Mouse (Mus musculus): Measurements from ENCODE around the gene Slc12a8. TPM values are rescaled to one million over a fixed set of nuclear protein-coding genes. Genes with fewer than 3 reads are reported as not detected.

Slc12a8 gene
- polyA plus RNA-seq, 1 experiment from 2014 or later = 0.50 TPM

- Histone ChIP-seq H3K4me3 (replicated peaks) (no peak overlapping the region), H3K4me2 (replicated peaks) (no peak overlapping the region), H3K9me3 (no peaks in the 10 kb centered on the region), H3K4me1 (replicated peaks) (peaks cover 5% of the 10 kb centered on the region; the same call in 1 of the 2 replicates), H3K27me3 (no peaks in the 10 kb centered on the region), H3K9ac (replicated peaks) (no peak overlapping the region), H3K36me3 (no peaks in the 10 kb centered on the region), H3K27ac (no peak overlapping the region)
- no peak for ATAC-seq
- WGBS = 94% methylated on average over 2 of the region's 2 CpGs
Measured at GRCm38 (mm10) chr16:33670933-33671332, 153.8 kb downstream of the Slc12a8 start.

GRCm38 (mm10) chr16:33672188-33672587 lies 155.1 kb downstream of the Slc12a8 start:
- Histone ChIP-seq H3K36me3 (no peaks in the 10 kb centered on the region), H3K27me3 (no peaks in the 10 kb centered on the region), H3K27ac (no peak overlapping the region), H3K4me2 (replicated peaks) (no peak overlapping the region), H3K9ac (replicated peaks) (no peak overlapping the region), H3K4me1 (replicated peaks) (peaks cover 11% of the 10 kb centered on the region), H3K9me3 (no peaks in the 10 kb centered on the region), H3K4me3 (replicated peaks) (no peak overlapping the region)
- ATAC-seq = no peak
- WGBS = 89% methylated on average over 4 of the region's 4 CpGs

GRCm38 (mm10) chr16:33672643-33673042 lies 155.5 kb downstream of the Slc12a8 start:
- H3K27ac ChIP-seq = no peak overlapping the region
- no peak for ATAC-seq
- no peak overlapping the region for H3K4me2 ChIP-seq (replicated peaks)
- H3K9me3 ChIP-seq = no peaks in the 10 kb centered on the region
- H3K36me3 ChIP-seq = no peaks in the 10 kb centered on the region
- no peak overlapping the region for H3K4me3 ChIP-seq (replicated peaks)
- no peaks in the 10 kb centered on the region for H3K27me3 ChIP-seq
- peaks cover 11% of the 10 kb centered on the region for H3K4me1 ChIP-seq (replicated peaks)
- no peak overlapping the region for H3K9ac ChIP-seq (replicated peaks)
- WGBS = 93% methylated on average over 4 of the region's 4 CpGs

- WGBS = 39% methylated on average over 14 of the region's 14 CpGs
Measured at GRCm38 (mm10) chr16:33673530-33674109, 156.5 kb downstream of the Slc12a8 start.

GRCm38 (mm10) chr16:33675151-33675847 lies 158.2 kb downstream of the Slc12a8 start:
- Histone ChIP-seq H3K27me3 (no peaks in the 10 kb centered on the region), H3K4me1 (replicated peaks) (peaks cover 12% of the 10 kb centered on the region), H3K36me3 (no peaks in the 10 kb centered on the region), H3K27ac (no peak overlapping the region), H3K9ac (replicated peaks) (no peak overlapping the region), H3K4me2 (replicated peaks) (no peak overlapping the region), H3K9me3 (no peaks in the 10 kb centered on the region), H3K4me3 (replicated peaks) (no peak overlapping the region)
- ATAC-seq = no peak
- WGBS = 91% methylated on average over 10 of the region's 10 CpGs

More at GRCm38 (mm10) chr16:33673530-33674109, 156.5 kb downstream of the Slc12a8 start:
- Histone ChIP-seq H3K9me3 (no peaks in the 10 kb centered on the region), H3K9ac (replicated peaks) (no peak overlapping the region), H3K4me1 (replicated peaks) (peaks cover 11% of the 10 kb centered on the region), H3K4me2 (replicated peaks) (no peak overlapping the region), H3K27ac (peak overlapping the region; percentile 52), H3K27me3 (no peaks in the 10 kb centered on the region), H3K36me3 (no peaks in the 10 kb centered on the region), H3K4me3 (replicated peaks) (no peak overlapping the region)
- peak; percentile 82 for ATAC-seq

GRCm38 (mm10) chr16:33675848-33676184 lies 158.7 kb downstream of the Slc12a8 start:
- no peaks in the 10 kb centered on the region for H3K27me3 ChIP-seq
- no peaks in the 10 kb centered on the region for H3K36me3 ChIP-seq
- no peak for ATAC-seq
- peaks cover 17% of the 10 kb centered on the region for H3K4me1 ChIP-seq (replicated peaks)
- H3K9me3 ChIP-seq = no peaks in the 10 kb centered on the region
- no peak overlapping the region for H3K4me2 ChIP-seq (replicated peaks)
- 77% methylated on average over 3 of the region's 3 CpGs for WGBS
- no peak overlapping the region for H3K4me3 ChIP-seq (replicated peaks)
- no peak overlapping the region for H3K27ac ChIP-seq
- H3K9ac ChIP-seq (replicated peaks) = no peak overlapping the region

GRCm38 (mm10) chr16:33676347-33677312 lies 159.5 kb downstream of the Slc12a8 start:
- Histone ChIP-seq H3K4me2 (replicated peaks) (no peak overlapping the region), H3K36me3 (no peaks in the 10 kb centered on the region), H3K4me1 (replicated peaks) (peaks cover 21% of the 10 kb centered on the region), H3K4me3 (replicated peaks) (no peak overlapping the region), H3K9me3 (no peaks in the 10 kb centered on the region), H3K9ac (replicated peaks) (no peak overlapping the region), H3K27me3 (no peaks in the 10 kb centered on the region), H3K27ac (no peak overlapping the region)
- no peak for ATAC-seq
- WGBS = 72% methylated on average over 7 of the region's 7 CpGs

- Histone ChIP-seq H3K9me3 (no peaks in the 10 kb centered on the region), H3K4me1 (replicated peaks) (peaks cover 21% of the 10 kb centered on the region), H3K27me3 (no peaks in the 10 kb centered on the region), H3K27ac (no peak overlapping the region), H3K36me3 (no peaks in the 10 kb centered on the region), H3K9ac (replicated peaks) (no peak overlapping the region), H3K4me3 (replicated peaks) (no peak overlapping the region), H3K4me2 (replicated peaks) (no peak overlapping the region)
- WGBS = 94% methylated on average over 7 of the region's 7 CpGs
- no peak for ATAC-seq
Measured at GRCm38 (mm10) chr16:33677313-33677690, 160.2 kb downstream of the Slc12a8 start.

GRCm38 (mm10) chr16:33677901-33678300 lies 160.8 kb downstream of the Slc12a8 start:
- no peaks in the 10 kb centered on the region for H3K27me3 ChIP-seq
- no peak overlapping the region for H3K4me3 ChIP-seq (replicated peaks)
- no peaks in the 10 kb centered on the region for H3K9me3 ChIP-seq
- H3K4me1 ChIP-seq (replicated peaks) = peaks cover 21% of the 10 kb centered on the region
- no peak overlapping the region for H3K4me2 ChIP-seq (replicated peaks)
- H3K27ac ChIP-seq = no peak overlapping the region
- no peaks in the 10 kb centered on the region for H3K36me3 ChIP-seq
- WGBS = 92% methylated on average over 5 of the region's 5 CpGs
- H3K9ac ChIP-seq (replicated peaks) = no peak overlapping the region
- ATAC-seq = no peak

- H3K27ac ChIP-seq = no peak overlapping the region
- no peaks in the 10 kb centered on the region for H3K27me3 ChIP-seq
- H3K4me3 ChIP-seq (replicated peaks) = no peak overlapping the region
- no peak overlapping the region for H3K9ac ChIP-seq (replicated peaks)
- H3K4me1 ChIP-seq (replicated peaks) = peaks cover 27% of the 10 kb centered on the region
- H3K36me3 ChIP-seq = no peaks in the 10 kb centered on the region
- no peak for ATAC-seq
- 89% methylated on average over 7 of the region's 7 CpGs for WGBS
- no peak overlapping the region for H3K4me2 ChIP-seq (replicated peaks)
- H3K9me3 ChIP-seq = no peaks in the 10 kb centered on the region
Measured at GRCm38 (mm10) chr16:33680271-33680670, 163.1 kb downstream of the Slc12a8 start.

- no peaks in the 10 kb centered on the region for H3K9me3 ChIP-seq
- WGBS = 62% methylated on average over 10 of the region's 10 CpGs
- H3K36me3 ChIP-seq = no peaks in the 10 kb centered on the region
- no peak overlapping the region for H3K4me3 ChIP-seq (replicated peaks)
- no peak overlapping the region for H3K9ac ChIP-seq (replicated peaks)
- H3K27me3 ChIP-seq = no peaks in the 10 kb centered on the region
- peaks cover 33% of the 10 kb centered on the region for H3K4me1 ChIP-seq (replicated peaks)
- ATAC-seq = no peak
- H3K27ac ChIP-seq = peak overlapping the region; percentile 30; the same call in 1 of the 2 replicates
- no peak overlapping the region for H3K4me2 ChIP-seq (replicated peaks)
Measured at GRCm38 (mm10) chr16:33680816-33681215, 163.7 kb downstream of the Slc12a8 start.

GRCm38 (mm10) chr16:33681661-33682060 lies 164.5 kb downstream of the Slc12a8 start:
- Histone ChIP-seq H3K4me2 (replicated peaks) (no peak overlapping the region), H3K4me1 (replicated peaks) (peaks cover 39% of the 10 kb centered on the region), H3K9ac (replicated peaks) (no peak overlapping the region), H3K27me3 (no peaks in the 10 kb centered on the region), H3K27ac (no peak overlapping the region), H3K4me3 (replicated peaks) (no peak overlapping the region), H3K36me3 (no peaks in the 10 kb centered on the region), H3K9me3 (no peaks in the 10 kb centered on the region)
- ATAC-seq = no peak

Data from midbrain, embryonic 13.5 days (tissue).